Mouse (Mus musculus) gastrocnemius, adult 2 months (tissue): ENCODE data around the gene Dusp23. TPM values are rescaled to one million over a fixed set of nuclear protein-coding genes. Genes with fewer than 3 reads are reported as not detected.

Experiments
- DNase-seq: peaks from one replicate; pipeline ENCODE4 v3.0.0; 2022
- H3K27ac ChIP-seq: fragments of 200-600 bp; 2 replicates; pipeline ENCODE4 v1.8.1; 2022; ENCODE audit warnings: mild to moderate bottlenecking
- H3K4me3 ChIP-seq: fragments of 200-600 bp; 2 replicates; pipeline ENCODE4 v1.8.1; 2022; ENCODE audit warnings: mild to moderate bottlenecking, moderate library complexity
- CTCF ChIP-seq: fragments of 200-600 bp; IDR thresholded peaks from 2 replicates; pipeline ENCODE4 v1.8.1; 2022; ENCODE audit warnings: antibody characterized with exemption, mild to moderate bottlenecking, moderate library complexity
- intact Hi-C: fragments of 180-260 bp; cut with DNase I; formaldehyde crosslinking; loops from one replicate; pipeline ENCODE4 v1.15.1; 2025
- total RNA-seq, 2 experiments: library from RNA; stranded (reverse); gene quantifications; 2 replicates each; pipeline ENCODE4 v1.2.3; 2021

Gene Dusp23
- total RNA-seq, 2 experiments from 2014 or later: 32.4 to 33.4 TPM

DNA sequence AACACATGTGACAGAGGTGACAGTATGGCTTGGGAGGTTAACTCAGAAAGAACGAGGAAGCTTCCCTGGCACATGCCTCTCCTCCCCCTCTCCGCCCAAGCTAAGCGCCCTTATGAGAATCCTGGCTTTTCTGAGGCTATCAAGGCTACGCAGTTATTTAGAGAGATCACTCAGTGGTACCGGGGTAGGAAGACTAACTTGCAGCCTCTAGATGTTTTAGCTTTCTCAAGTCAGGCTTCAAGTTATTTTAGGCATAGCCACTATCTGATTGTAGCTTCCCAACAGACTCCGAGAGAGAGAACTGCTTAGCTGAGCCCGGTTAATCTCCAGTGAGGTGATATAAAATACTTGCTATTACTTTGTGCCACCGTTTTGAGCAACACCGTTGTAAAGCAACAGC lies 16.6 kb upstream of the Dusp23 start:
- DNase-seq: no peak
- H3K4me3 ChIP-seq: no peak overlapping the region
- intact Hi-C loops: no loop called here
- H3K27ac ChIP-seq: peak overlapping the region; percentile 78
- no peak for TF ChIP-seq CTCF

DNA sequence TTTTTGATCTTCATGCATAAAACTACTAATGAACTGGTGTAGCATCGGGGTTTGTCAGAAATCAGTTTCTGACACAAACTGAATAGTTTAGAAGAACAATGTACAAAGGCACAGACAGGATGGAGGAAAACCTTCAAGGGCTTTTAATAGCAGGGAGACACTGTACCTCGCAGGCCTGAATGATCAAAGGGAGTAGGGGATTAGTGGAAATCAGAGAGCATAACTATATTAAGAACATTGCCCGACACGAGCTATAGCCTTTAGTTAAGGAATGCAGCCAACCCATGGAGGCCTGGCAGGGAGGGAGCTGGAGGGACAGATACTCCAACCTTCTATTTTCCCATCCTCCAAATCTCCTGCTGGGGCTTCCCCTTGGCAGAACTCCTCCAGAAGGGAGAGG lies 14.5 kb upstream of the Dusp23 start:
- TF ChIP-seq CTCF: no peak
- Histone ChIP-seq H3K4me3 (no peak overlapping the region), H3K27ac (peak overlapping the region; percentile 59; the same call in 1 of the 2 replicates)
- DNase-seq: peak; percentile 43
- intact Hi-C loops: no loop called here

DNA sequence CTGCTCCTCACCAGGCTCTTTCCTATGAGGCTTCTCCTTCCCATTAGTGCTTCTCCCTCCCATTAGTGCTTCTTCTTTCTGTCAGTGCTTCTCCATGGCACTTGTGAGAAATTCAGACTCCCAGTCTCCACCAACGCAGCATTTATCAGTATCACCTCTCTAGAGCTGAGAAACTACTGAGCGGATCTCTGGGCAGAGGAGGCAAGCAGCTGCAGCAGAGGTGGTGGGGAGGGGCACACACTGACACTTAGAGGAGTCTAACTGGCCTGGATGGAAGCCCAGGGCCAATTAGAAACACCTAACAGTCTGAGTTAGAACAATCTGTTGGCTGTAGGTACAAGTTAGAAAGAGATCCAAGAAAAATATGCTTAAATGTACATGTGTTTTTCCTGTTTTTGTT lies 6.0 kb upstream of the Dusp23 start:
- no peak for DNase-seq
- H3K4me3 ChIP-seq: no peak overlapping the region
- no peak for TF ChIP-seq CTCF
- H3K27ac ChIP-seq: peak overlapping the region; percentile 4; the same call in 1 of the 2 replicates
- intact Hi-C loops: no loop called here

DNA sequence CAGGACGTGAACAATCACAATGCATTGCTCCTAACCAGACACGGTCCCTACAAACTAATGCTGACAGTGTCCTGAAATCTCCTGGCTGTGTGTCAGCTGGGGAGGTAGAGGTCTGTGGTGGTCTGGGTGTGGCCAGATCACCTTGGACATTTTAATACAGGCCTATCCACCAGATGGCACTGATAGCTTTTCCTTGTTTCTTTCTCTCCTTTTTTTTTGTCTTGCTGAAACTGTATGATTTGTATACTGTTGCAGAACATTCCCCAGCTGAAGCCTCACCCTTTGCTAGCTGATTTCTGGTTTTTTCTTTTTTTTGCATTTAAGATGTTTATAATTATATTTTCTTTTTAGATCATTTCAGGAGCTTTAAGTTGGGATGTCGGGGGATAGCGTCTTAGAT lies 5.0 kb upstream of the Dusp23 start:
- Histone ChIP-seq H3K4me3 (no peak overlapping the region), H3K27ac (no peak overlapping the region; the same call in 1 of the 2 replicates)
- no peak for DNase-seq
- peak; percentile 24; the same call in 1 of the 2 replicates for TF ChIP-seq CTCF
- intact Hi-C loops: no loop called here

DNA sequence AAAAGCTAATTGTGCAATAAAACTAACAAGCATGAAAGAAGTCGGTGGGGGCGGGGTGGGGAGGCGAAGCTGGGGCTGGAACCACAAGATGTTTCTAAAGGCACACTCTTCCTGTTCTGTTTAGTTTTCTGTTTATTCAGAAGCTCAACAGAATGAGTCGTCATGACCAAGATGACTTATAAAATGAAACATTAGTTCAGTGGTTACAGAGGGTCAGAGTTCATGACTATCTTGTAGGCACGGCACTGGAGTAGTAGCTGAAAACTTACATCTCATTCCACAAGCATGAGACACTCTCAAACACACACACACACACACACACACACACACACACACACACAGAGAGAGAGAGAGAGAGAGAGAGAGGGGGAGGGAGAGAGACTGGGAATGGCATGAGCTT lies 3.5 kb upstream of the Dusp23 start:
- H3K4me3 ChIP-seq: no peak overlapping the region
- no peak for DNase-seq
- H3K27ac ChIP-seq: no peak overlapping the region
- TF ChIP-seq CTCF: no peak
- intact Hi-C loops: no loop called here

DNA sequence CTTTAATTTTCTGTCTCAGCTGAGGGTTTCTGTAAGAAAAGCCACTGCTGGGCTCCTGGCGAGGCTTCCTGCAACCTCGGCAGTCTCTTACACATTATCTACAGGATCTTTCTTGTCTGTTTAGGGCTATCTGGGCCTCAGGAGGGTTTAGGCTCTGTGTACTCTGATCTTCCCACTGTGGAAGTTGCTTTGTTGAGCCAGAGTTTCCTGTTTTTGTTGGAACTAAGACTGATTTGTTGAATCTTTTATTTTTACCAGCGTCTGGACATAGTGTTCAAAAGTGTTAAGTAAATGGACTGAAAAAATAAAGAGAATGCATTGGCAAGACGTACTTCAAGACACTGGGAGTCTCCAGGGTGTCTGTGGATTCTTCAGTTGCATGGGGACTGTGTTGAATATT lies 2.5 kb upstream of the Dusp23 start:
- intact Hi-C loops: no loop called here
- Histone ChIP-seq H3K27ac (peak overlapping the region; percentile 96), H3K4me3 (no peak overlapping the region)
- no peak for TF ChIP-seq CTCF
- no peak for DNase-seq

DNA sequence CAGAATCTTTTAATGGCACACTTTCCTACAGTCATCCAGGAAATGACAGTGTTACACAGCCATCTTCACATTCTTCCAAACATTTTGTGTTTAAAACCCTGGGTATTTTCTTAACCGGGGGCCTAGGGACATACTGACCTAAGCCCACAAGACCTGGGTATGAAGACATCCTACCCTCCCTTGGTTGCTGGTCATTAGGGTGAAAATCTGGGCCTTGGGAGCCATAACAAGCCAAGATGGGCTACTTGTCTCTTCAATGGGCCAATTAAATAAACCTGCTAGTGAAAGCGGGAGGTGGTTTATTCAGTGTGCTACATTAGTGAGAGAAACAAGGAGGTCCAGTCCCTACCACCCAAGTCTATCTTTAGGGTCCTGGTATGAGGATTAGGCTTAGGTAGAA lies 1.4 kb upstream of the Dusp23 start:
- TF ChIP-seq CTCF: no peak
- no peak for DNase-seq
- Histone ChIP-seq H3K4me3 (no peak overlapping the region), H3K27ac (peak overlapping the region; percentile 96)
- intact Hi-C loops: loop anchor here (1.0 to 5.0 kb wide), 2 partner anchors 15 to 227 kb away; no protein-coding TSS in a partner anchor

DNA sequence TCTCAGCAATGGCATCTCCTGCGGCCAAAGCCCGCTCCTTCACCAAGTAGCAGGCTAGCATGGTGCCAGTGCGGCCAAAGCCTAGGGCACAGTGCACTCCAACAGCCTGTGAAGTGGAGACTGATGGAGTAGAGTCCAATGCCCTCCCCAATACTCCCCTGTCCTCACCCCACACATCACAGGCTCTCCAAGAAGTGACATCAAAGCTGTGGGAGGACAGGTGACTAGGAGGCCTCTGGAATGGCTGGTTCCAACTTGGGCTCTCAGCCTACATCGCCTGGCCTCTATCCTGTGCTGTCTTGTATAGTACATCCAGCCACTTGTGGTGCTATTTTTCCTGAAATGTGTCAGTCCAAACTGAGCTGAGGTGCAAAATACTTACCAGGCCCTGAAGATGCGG lies 1.0 kb downstream of the Dusp23 start:
- intact Hi-C loops: loop anchor here (5.0 kb wide), 1 partner anchor 224 kb away; no protein-coding TSS in a partner anchor
- peak overlapping the region; percentile 86 for H3K4me3 ChIP-seq
- no peak for TF ChIP-seq CTCF

DNA sequence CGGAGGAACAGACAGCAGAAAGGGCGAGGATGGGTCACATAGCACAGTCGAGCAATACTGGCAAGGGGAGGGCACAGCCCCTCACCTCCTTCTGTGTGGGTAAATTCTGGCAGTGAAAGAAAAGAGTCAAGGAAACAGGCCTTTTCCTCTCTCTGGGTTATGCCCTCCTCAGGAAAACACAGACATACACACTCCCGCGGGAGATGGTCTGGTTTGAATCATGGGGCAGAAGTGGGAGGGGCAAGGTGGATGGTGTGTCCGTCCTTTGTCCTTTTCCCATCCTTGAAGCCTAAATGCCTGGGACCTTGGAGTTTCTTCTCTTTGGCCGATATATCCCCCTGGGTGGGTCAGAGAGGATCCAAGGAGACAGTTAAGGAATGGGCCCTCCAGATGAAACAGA lies 2.9 kb downstream of the Dusp23 start:
- no peak for DNase-seq
- no peak for TF ChIP-seq CTCF
- Histone ChIP-seq H3K4me3 (no peak overlapping the region), H3K27ac (no peak overlapping the region)
- intact Hi-C loops: loop anchor here (5.0 kb wide), 1 partner anchor 223 kb away; no protein-coding TSS in a partner anchor

More for the DNA sequence above, 1.0 kb downstream of the Dusp23 start:
- H3K27ac ChIP-seq: peak overlapping the region; percentile 96
- no peak for DNase-seq

DNA sequence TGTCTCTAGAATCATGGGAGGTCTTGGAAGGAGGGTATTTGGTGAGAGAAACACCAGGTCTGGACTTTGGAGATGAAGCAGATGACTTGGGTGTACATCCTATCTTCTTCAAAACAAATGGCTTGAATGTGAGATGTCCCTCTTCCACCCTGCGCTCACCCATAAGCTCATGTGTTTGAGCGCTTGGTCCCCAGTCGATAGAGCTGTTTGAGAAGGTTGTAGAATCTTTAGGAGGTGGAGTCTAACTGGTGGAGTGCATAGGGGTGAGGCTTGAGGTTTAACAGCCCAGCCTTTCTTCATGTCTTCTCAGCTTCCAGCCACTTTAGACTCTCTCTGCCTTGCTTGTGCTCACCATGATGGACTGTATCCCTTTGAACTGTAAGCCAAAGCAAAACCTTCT lies 6.5 kb downstream of the Dusp23 start:
- no peak overlapping the region for H3K27ac ChIP-seq
- no peak for DNase-seq
- no peak for TF ChIP-seq CTCF
- intact Hi-C loops: no loop called here
- H3K4me3 ChIP-seq: no peak overlapping the region

DNA sequence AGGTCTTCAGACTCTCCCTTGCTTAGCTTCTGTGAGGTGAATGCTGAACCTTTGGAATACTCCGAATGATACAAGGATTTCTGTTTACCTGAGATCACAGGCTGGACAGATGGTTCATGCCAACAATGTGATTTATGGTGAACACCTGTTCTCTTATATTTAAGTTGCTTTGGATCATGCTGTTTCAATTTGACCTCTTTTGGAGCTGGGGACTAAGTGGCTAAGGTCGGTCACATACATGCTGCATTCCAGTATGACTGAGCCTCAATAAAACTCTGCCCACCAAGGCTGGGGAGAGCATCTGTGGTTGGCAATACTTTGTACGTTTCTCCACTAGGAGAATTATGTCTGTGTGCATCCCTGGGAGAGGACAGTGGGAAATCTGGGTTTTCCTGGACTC lies 8.7 kb downstream of the Dusp23 start:
- H3K4me3 ChIP-seq: no peak overlapping the region
- no peak for TF ChIP-seq CTCF
- intact Hi-C loops: no loop called here
- no peak overlapping the region for H3K27ac ChIP-seq
- no peak for DNase-seq

DNA sequence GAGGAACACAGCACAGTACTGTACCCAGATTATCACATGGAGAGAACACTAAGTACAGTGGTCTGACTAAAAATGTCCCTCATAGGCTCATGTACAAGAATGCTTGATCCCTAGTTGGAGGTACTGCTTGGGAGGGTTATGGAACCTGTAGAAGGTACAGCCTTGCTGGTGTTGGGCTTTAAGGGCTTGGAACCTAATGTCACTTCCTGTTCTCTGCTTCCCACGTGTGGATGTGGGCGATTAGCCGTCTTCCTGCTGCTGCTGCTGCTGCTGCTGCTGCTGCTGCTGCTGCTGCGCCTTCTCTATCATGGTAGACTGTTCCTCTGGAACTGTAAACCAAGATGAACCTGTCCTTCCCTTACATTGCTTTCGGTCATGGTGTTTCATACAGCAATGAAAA lies 9.2 kb downstream of the Dusp23 start:
- TF ChIP-seq CTCF: no peak
- intact Hi-C loops: no loop called here
- no peak overlapping the region for H3K27ac ChIP-seq
- no peak for DNase-seq
- no peak overlapping the region for H3K4me3 ChIP-seq

DNA sequence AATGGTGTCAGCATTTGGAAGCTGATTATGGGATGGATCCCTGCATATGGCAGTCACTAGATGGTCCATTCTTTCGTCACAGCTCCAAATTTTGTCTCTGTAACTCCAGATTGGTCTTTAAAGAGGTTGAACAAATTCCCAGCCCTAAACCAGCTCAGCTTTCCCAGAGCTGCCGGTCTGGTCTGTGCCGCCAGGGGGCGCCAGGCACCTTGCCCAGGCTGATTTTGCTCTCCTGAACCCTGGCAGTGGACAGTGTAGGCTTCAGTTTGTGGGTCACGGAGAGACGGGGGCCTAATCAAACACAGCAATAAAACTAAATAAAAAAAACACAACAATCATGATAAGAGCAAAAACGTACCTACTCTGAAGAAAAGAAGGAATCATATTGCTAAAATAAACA lies 13.5 kb downstream of the Dusp23 start:
- peak overlapping the region; percentile 13; the same call in 1 of the 2 replicates for H3K4me3 ChIP-seq
- H3K27ac ChIP-seq: no peak overlapping the region
- intact Hi-C loops: loop anchor here (1.0 kb wide), 1 partner anchor 15 kb away; no protein-coding TSS in a partner anchor
- peak; percentile 83 for DNase-seq
- TF ChIP-seq CTCF: peak; percentile 96

DNA sequence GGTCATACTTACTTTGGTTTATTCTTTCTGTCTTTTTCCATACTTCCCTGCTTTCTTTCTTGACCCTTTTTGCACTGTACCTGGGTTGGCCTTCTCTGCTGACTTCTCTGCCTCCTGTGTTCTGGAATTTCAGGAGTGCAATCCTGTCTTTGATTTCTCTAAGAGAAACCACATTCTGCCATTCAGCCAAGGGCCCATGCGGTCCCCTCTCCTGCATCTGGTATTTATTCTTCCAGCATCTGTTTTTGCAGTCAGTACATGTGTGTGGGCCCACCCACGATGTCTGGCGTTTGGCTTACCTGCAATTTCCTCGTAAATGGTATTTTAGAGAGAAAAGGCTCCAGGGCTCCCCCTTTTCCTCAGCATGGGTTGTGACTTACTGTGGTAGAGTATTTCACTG lies 14.6 kb downstream of the Dusp23 start:
- no peak for DNase-seq
- TF ChIP-seq CTCF: no peak
- intact Hi-C loops: no loop called here
- no peak overlapping the region for H3K4me3 ChIP-seq
- no peak overlapping the region for H3K27ac ChIP-seq
